10 mouse cellular contexts compared by ENCODE assay signal in the genomic region with DNA sequence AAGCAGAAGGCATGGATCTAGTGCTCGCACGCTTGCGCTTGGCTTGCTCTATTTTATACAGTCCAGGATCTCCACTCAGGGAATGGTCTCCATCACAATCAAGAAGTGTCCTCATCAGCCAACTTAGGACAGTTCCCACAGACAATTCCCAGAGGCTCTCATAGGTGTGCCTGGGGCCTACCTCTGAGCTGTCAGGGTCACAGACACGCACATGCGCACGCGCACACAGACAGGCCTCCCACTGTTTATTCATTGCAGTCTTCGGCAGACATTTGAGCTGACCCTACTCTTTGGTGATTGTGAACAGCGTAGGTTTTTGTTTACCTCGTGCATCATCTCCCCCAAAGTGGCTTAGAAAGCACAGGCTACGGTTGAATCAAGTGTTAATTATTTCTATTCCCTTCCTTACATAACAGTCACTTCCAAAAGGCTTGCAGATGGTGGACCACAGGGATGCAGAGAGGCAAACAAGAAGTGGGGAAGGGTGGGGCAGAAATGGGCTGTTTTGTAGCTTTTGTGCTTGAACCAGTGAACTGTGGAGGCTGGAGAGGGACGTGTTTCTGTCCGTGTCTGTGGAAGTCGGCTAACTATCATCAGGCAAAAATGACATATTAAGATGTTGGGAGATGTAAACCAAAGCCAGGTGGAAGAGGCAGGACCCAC. TPM values are rescaled to one million over a fixed set of nuclear protein-coding genes. Genes with fewer than 3 reads are reported as not detected.
DNase-seq lines count a peak whose midpoint lies in the region; ATAC-seq and TF ChIP-seq lines count a peak whose summit lies in the region.
"Had no signal": no experiment of that assay in that cellular context is flagged by ENCODE, and none has a peak within 500 bp of the region (broad histone marks: within the 10 kb centered on the region; RNA-seq: fewer than 3 reads in every experiment).

No protein-coding gene starts in this region.

- intact Hi-C loops in left cerebral cortex, postnatal 14 days (cut with DNase I): loop anchor here (5.0 to 10.0 kb wide), 3 partner anchors 55 to 132 kb away; a partner anchor contains a TSS

- no peak overlapping the region for H3K9ac ChIP-seq in kidney, embryonic 15.5 days
- no peak overlapping the region for H3K9ac ChIP-seq in forebrain, postnatal 0 days
- H3K9ac ChIP-seq in midbrain, embryonic 16.5 days (ENCODE audit: low read depth, low read length): peak overlapping the region; percentile 22; the same call in 1 of the 2 replicates
- no peak overlapping the region for H3K9ac ChIP-seq in intestine, embryonic 15.5 days
- H3K9ac ChIP-seq: liver, embryonic 15.5 days had no signal

- WGBS in kidney, embryonic 15.5 days: 63% methylated on average over 14 of the region's 14 CpGs
- 52% methylated on average over 14 of the region's 14 CpGs for WGBS in forebrain, postnatal 0 days
- WGBS in midbrain, embryonic 16.5 days: 57% methylated on average over 14 of the region's 14 CpGs
- 59% methylated on average over 14 of the region's 14 CpGs for WGBS in intestine, embryonic 15.5 days

- H3K9me3 ChIP-seq in kidney, embryonic 15.5 days (replicated peaks): no peaks in the 10 kb centered on the region; the same call in 1 of the 2 replicates
- H3K9me3 ChIP-seq in forebrain, postnatal 0 days (ENCODE audit: low read length): 0 out of 2 replicates have a peak, but pooled peaks cover 6% of the 10 kb centered on the region
- H3K9me3 ChIP-seq in midbrain, embryonic 16.5 days (replicated peaks; ENCODE audit: control insufficient read depth, low read length, poor library complexity, severe bottlenecking): peaks cover 5% of the 10 kb centered on the region; the same call in 1 of the 2 replicates
- H3K9me3 ChIP-seq in intestine, embryonic 15.5 days: no peaks in the 10 kb centered on the region
- H3K9me3 ChIP-seq: liver, embryonic 15.5 days had no signal

- peak overlapping the region; percentile 42 for H3K4me2 ChIP-seq in kidney, embryonic 15.5 days
- peak overlapping the region; percentile 34 for H3K4me2 ChIP-seq in forebrain, postnatal 0 days (ENCODE audit: low read depth)
- H3K4me2 ChIP-seq in midbrain, embryonic 16.5 days (ENCODE audit: low read length): peak overlapping the region; percentile 39
- no peak overlapping the region; the same call in 1 of the 2 replicates for H3K4me2 ChIP-seq in intestine, embryonic 15.5 days (replicated peaks)
- H3K4me2 ChIP-seq: liver, embryonic 15.5 days had no signal

- H3K4me3 ChIP-seq in kidney, embryonic 15.5 days (replicated peaks): no peak overlapping the region
- peak overlapping the region; percentile 12; the same call in 1 of the 2 replicates for H3K4me3 ChIP-seq in forebrain, postnatal 0 days (ENCODE audit: low read depth, low read length)
- no peak overlapping the region for H3K4me3 ChIP-seq in midbrain, embryonic 16.5 days (ENCODE audit: low read depth, low read length)
- H3K4me3 ChIP-seq in intestine, embryonic 15.5 days (replicated peaks): no peak overlapping the region
- H3K4me3 ChIP-seq: liver, embryonic 15.5 days had no signal

- no peak overlapping the region for H3K27ac ChIP-seq in kidney, embryonic 15.5 days
- no peak overlapping the region for H3K27ac ChIP-seq in forebrain, postnatal 0 days (ENCODE audit: low read depth, low read length)
- no peak overlapping the region for H3K27ac ChIP-seq in midbrain, embryonic 16.5 days (ENCODE audit: low read length)
- no peak overlapping the region for H3K27ac ChIP-seq in intestine, embryonic 15.5 days
- H3K27ac ChIP-seq: liver, embryonic 15.5 days had no signal

- H3K27me3 ChIP-seq in kidney, embryonic 15.5 days: no peaks in the 10 kb centered on the region
- H3K27me3 ChIP-seq in forebrain, postnatal 0 days (ENCODE audit: insufficient read depth, low read length): no peaks in the 10 kb centered on the region
- no peaks in the 10 kb centered on the region for H3K27me3 ChIP-seq in midbrain, embryonic 16.5 days (ENCODE audit: control insufficient read depth, insufficient read depth, low read depth, low read length)
- no peaks in the 10 kb centered on the region for H3K27me3 ChIP-seq in intestine, embryonic 15.5 days (replicated peaks)
- H3K27me3 ChIP-seq: liver, embryonic 15.5 days had no signal

- H3K36me3 ChIP-seq in kidney, embryonic 15.5 days: no peaks in the 10 kb centered on the region
- no peaks in the 10 kb centered on the region for H3K36me3 ChIP-seq in forebrain, postnatal 0 days (ENCODE audit: insufficient read depth)
- no peaks in the 10 kb centered on the region for H3K36me3 ChIP-seq in midbrain, embryonic 16.5 days (ENCODE audit: control insufficient read depth, insufficient read depth, low read length)
- H3K36me3 ChIP-seq in intestine, embryonic 15.5 days: no peaks in the 10 kb centered on the region
- H3K36me3 ChIP-seq: G1E; liver, embryonic 15.5 days had no signal

- 0 out of 2 replicates have a peak, but pooled peaks have one; percentile 16 for ATAC-seq in kidney, embryonic 15.5 days (replicated peaks; ENCODE audit: low FRiP score)
- no peak for ATAC-seq in forebrain, postnatal 0 days
- ATAC-seq in midbrain, embryonic 16.5 days: no peak
- no peak for ATAC-seq in intestine, embryonic 15.5 days

- H3K4me1 ChIP-seq in kidney, embryonic 15.5 days: no peaks in the 10 kb centered on the region
- no peaks in the 10 kb centered on the region for H3K4me1 ChIP-seq in forebrain, postnatal 0 days (ENCODE audit: insufficient read depth)
- peaks cover 2% of the 10 kb centered on the region; the same call in 1 of the 2 replicates for H3K4me1 ChIP-seq in midbrain, embryonic 16.5 days (ENCODE audit: control insufficient read depth, insufficient read depth, low read length)
- H3K4me1 ChIP-seq in intestine, embryonic 15.5 days (replicated peaks): no peaks in the 10 kb centered on the region
- H3K4me1 ChIP-seq: liver, embryonic 15.5 days had no signal

- no peak for TF ChIP-seq CTCF in forebrain, postnatal 0 days (IDR thresholded peaks at IDR 0.05; ENCODE audit: low read depth)

- no peak for DNase-seq in kidney, postnatal 4 days
- peak; percentile 61 for DNase-seq in cerebellum, adult 8-10 months
- DNase-seq in forebrain, postnatal 0 days: no peak
- no peak for DNase-seq in left cerebral cortex, postnatal 14 days (ENCODE audit: low spot score in 2 of 2)
- no peak for DNase-seq in natural killer cell, adult 2 months (ENCODE audit: low spot score in 2 of 2)

RNA-seq across cellular contexts. Expression of a gene that starts 53.5 kb away (rescaled TPM):
- 17.3 and 19.0 TPM in 2 replicates for polyA plus RNA-seq in kidney, embryonic 15.5 days (2015; fragmentation: Nextera tagmentation; extraction: Ambion mirVana)
- total RNA-seq in forebrain, postnatal 0 days (2014; rRNA removed): 46.1 and 57.4 TPM in 2 replicates
- polyA plus RNA-seq in forebrain, postnatal 0 days (2015; fragmentation: Nextera tagmentation; extraction: Ambion mirVana): 7.2 and 14.2 TPM in 2 replicates
- 16.0 and 19.3 TPM in 2 replicates for polyA plus RNA-seq in midbrain, embryonic 16.5 days (2015; fragmentation: Nextera tagmentation; extraction: Ambion mirVana)
- 10 to 100 TPM; 61.1 to 67.2 TPM for total RNA-seq in left cerebral cortex, postnatal 14 days (2021)
- 16.8 and 18.0 TPM in 2 replicates for polyA plus RNA-seq in intestine, embryonic 15.5 days (2015; fragmentation: Nextera tagmentation; extraction: Ambion mirVana)
